Mouse (Mus musculus) cerebellum, adult 8-10 months (tissue): ENCODE measurements around the gene H2al2a.
A peak's percentile ranks its signal among the peaks of the same experiment; 100 is the strongest.

ENCODE experiments used
- DNase-seq: peaks from one replicate; pipeline ENCODE4 v3.0.0; 2022

Gene H2al2a

GRCm38 (mm10) chr2:17996858-17997257 is at the start of gene H2al2a:
H2al2a (minus strand) TSS chr2:17996958.
- DNase-seq: no peak

- no peak for DNase-seq
Observed at GRCm38 (mm10) chr2:18046186-18046585, 49.4 kb upstream of the H2al2a start.

GRCm38 (mm10) chr2:18045781-18046181 is 49.0 kb upstream of the H2al2a start:
- no peak for DNase-seq

- DNase-seq: no peak
Observed at GRCm38 (mm10) chr2:18045143-18045780, 48.5 kb upstream of the H2al2a start.

GRCm38 (mm10) chr2:18041199-18041885 is 44.6 kb upstream of the H2al2a start:
- DNase-seq: no peak

- DNase-seq: no peak
Observed at GRCm38 (mm10) chr2:18040347-18041160, 43.8 kb upstream of the H2al2a start.

GRCm38 (mm10) chr2:18039566-18040290 is 43.0 kb upstream of the H2al2a start:
- DNase-seq: no peak

- DNase-seq: no peak
Observed at GRCm38 (mm10) chr2:18038895-18039371, 42.2 kb upstream of the H2al2a start.

GRCm38 (mm10) chr2:18038141-18038752 is 41.5 kb upstream of the H2al2a start:
- DNase-seq: no peak

- no peak for DNase-seq
Observed at GRCm38 (mm10) chr2:18037491-18037890, 40.7 kb upstream of the H2al2a start, which contains the start of gene A930004D18Rik. A930004D18Rik (minus strand) TSS chr2:18037737.

GRCm38 (mm10) chr2:18034371-18035250 is 37.9 kb upstream of the H2al2a start:
- DNase-seq: no peak

- no peak for DNase-seq
Observed at GRCm38 (mm10) chr2:18033166-18034108, 36.7 kb upstream of the H2al2a start.

GRCm38 (mm10) chr2:18032538-18032895 is 35.8 kb upstream of the H2al2a start:
- DNase-seq: no peak

GRCm38 (mm10) chr2:18031831-18032537 is 35.2 kb upstream of the H2al2a start:
- DNase-seq: peak; percentile 32

GRCm38 (mm10) chr2:18031271-18031821 is 34.6 kb upstream of the H2al2a start:
- no peak for DNase-seq

- DNase-seq: no peak
Observed at GRCm38 (mm10) chr2:18030581-18030980, 33.8 kb upstream of the H2al2a start.

GRCm38 (mm10) chr2:18029656-18030055 is 32.9 kb upstream of the H2al2a start:
- no peak for DNase-seq

GRCm38 (mm10) chr2:18028140-18029021 is 31.6 kb upstream of the H2al2a start:
- peak; percentile 86 for DNase-seq
